Mouse (Mus musculus): ENCODE data around the gene E130208F15Rik. TPM values are rescaled to one million over a fixed set of nuclear protein-coding genes. Genes with fewer than 3 reads are reported as not detected.

The E130208F15Rik gene
- polyA plus RNA-seq, 1 experiment from 2014 or later, result not detected

DNA sequence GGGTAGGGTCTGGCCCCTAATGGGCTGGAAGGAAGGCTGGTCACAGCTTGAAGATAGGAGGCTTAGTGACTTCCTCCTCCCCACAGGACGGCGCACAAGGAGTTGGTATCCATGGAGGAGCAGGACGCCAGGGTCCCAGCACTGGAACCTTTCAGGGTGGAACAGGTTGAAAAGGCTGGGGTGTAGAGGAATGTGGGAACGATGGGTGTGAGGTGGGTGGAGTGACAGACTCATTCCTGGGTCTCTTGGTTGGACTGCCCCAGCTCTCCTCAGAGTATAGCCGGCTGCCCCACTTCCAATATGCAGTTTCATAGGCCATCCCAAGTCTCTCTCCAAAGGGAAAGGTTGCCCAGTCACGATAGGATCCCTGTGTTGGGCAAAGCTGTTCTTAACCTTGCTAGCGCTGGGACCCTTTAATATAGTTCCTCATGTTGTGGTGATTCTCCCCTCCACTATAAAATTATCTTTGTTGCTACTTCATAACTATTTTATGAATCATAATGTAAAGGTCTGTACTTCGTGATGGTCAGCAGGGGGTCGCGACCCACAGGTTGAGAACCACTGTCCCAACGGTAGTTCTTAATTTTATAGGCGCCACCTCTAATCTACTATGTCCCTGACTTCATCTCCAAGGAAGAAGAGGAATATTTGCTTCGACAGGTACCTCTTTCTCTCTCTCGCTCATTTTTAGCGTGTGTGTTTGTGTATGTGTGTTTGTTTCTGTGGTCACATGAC is 12.0 kb upstream of the E130208F15Rik start:
- ATAC-seq, result no peak
- H3K4me3 ChIP-seq (replicated peaks), result peak overlapping the region; percentile 66
- no peaks in the 10 kb centered on the region for H3K36me3 ChIP-seq
- H3K4me1 ChIP-seq (replicated peaks), result peaks cover 15% of the 10 kb centered on the region
- no peaks in the 10 kb centered on the region for H3K27me3 ChIP-seq (replicated peaks)
- H3K4me2 ChIP-seq (replicated peaks), result peak overlapping the region; percentile 84
- WGBS, result 59% methylated on average over 15 of the region's 15 CpGs
- no peak overlapping the region for H3K27ac ChIP-seq
- H3K9ac ChIP-seq, result peak overlapping the region; percentile 51
- H3K9me3 ChIP-seq, result no peaks in the 10 kb centered on the region

DNA sequence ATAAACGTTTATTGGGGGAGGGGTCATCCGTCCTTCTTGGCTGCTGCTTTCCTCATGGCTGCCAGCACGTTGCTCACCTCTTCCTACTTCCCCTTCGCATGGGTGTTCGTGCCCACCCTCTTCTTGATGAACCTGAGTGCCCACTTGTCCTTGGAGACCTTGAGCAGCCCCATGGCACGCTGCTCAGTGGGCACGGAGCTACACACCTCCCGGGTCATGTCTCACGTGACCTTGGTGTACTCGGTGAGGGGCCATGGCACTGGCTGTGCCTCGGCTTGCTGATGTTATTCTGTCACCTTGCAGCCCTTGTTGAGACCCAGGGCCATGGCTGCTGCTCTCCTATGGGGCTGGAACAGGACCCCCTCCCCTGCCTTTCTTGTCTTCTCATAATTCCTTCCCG is 11.4 kb upstream of the E130208F15Rik start:
- Histone ChIP-seq H3K9me3 (no peaks in the 10 kb centered on the region), H3K27ac (no peak overlapping the region), H3K36me3 (no peaks in the 10 kb centered on the region), H3K4me2 (replicated peaks) (no peak overlapping the region), H3K27me3 (replicated peaks) (no peaks in the 10 kb centered on the region), H3K4me3 (replicated peaks) (no peak overlapping the region), H3K9ac (no peak overlapping the region), H3K4me1 (replicated peaks) (peaks cover 18% of the 10 kb centered on the region)
- 82% methylated on average over 12 of the region's 12 CpGs for WGBS
- ATAC-seq, result no peak

DNA sequence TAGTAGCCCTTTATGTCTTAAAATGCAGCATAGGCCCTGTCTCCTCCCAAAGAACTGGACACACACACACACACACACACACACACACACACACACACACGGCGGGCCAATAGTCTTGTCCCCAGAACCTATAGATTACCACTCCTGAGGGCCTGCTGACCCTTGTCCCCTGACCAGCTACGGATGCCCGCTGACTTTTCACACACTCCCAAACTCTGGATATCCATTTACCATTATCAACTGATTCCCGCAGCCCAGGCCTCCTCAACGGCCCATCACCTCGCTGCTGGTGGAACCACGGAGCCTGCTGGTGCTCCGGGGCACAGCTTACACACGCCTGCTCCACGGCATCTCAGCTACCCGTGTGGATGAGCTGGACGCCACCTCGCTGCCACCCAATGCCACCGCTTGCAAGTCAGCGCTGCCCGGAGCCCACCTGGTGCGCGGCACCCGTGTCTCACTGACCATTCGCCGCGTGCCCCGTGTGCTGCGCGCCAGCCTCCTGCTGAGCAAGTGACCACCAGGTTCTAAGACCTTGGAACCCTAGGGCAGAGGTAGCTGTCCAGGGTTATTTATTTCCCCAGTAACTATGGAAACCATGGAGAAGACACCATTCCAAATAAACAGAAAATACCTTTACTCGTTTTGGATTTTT is 7.7 kb upstream of the E130208F15Rik start:
- H3K27me3 ChIP-seq (replicated peaks), result no peaks in the 10 kb centered on the region
- H3K4me1 ChIP-seq (replicated peaks), result peaks cover 17% of the 10 kb centered on the region
- ATAC-seq, result no peak
- H3K9ac ChIP-seq, result no peak overlapping the region
- no peak overlapping the region for H3K27ac ChIP-seq
- no peaks in the 10 kb centered on the region for H3K9me3 ChIP-seq
- H3K4me3 ChIP-seq (replicated peaks), result no peak overlapping the region
- no peaks in the 10 kb centered on the region for H3K36me3 ChIP-seq
- no peak overlapping the region for H3K4me2 ChIP-seq (replicated peaks)
- WGBS, result 50% methylated on average over 27 of the region's 27 CpGs

DNA sequence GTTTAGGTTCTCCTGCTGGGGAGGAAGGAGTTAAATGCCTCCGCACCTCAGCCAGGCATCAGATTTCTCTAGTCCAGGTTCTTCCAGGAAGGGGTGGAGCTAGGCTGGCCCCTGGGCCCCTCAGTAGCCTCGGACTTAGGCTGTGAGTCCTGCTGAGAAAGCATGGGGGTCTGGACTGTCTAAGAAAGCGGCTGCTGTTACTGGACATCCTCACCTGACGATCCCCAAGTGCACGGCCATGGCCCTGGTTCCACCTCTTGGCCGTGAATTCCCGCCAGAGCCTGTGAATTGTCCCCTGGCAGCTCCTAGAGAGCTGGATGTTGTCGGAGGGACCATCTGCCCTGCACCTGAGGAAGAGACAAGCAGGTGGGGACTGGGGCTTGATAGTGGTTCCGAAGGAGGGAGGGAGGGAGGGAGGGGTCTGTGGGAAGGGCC is 6.8 kb upstream of the E130208F15Rik start, which contains the start of gene Syne4:
Gene Syne4, plus strand, starts transcription at position 87 of the 435 bp plus-strand sequence.
- WGBS, result 2% methylated on average over 9 of the region's 9 CpGs
- Histone ChIP-seq H3K4me1 (replicated peaks) (peaks cover 10% of the 10 kb centered on the region; the same call in 1 of the 2 replicates), H3K9ac (peak within 1 kb of the TSS; percentile 50), H3K4me2 (replicated peaks) (peak within 1 kb of the TSS; percentile 61), H3K9me3 (no peaks in the 10 kb centered on the region), H3K27me3 (replicated peaks) (no peaks in the 10 kb centered on the region), H3K36me3 (no peaks in the 10 kb centered on the region), H3K4me3 (replicated peaks) (peak within 1 kb of the TSS; percentile 47), H3K27ac (peak within 1 kb of the TSS; percentile 44; the same call in 1 of the 2 replicates)
- ATAC-seq, result peak; percentile 81

DNA sequence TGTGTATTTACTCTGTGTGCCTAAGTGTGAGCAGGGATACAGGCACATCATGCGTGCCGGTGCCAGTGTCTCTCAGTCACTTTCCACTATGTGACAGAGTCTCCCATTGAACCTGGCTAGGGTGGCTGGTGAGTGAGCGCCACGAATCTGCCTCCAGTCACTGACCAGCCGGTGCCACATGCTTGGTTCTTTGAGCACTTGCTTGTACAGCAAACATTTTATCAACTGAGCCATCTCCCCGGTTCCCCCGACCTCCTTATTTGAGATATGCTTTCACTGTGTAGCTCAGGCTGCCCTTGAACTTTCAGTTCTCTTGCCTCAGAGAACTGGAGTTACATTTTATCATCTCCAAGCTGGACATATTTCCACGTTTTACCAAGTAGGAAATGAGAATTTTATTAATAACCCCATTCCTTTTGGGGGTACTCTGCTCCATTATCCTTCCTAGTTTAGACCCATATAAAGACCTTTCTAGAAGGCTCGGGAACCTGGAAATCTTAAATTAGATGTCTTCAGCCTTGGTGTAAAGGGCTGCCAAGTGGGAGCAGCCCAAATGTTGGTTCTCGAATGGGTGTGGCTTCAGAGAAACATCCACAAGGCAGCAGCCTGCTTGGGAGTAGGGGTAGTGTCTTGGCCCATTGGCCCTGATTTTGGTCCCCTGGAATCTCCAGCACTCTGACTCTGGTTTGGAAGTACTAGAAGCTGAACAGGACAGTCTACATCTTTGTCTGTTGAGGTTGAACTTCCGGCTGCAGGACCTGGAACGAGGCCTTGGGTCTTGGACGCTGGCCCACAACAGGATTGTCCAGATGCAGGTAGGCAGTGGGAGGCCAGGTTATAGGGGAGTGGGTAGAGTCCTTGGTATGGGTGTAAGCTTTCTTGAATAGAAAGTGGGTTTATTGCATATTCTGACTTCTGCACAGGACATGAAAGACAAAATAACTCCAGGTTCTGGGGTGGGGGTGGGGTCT is 5.7 kb upstream of the E130208F15Rik start:
- no peak for ATAC-seq
- Histone ChIP-seq H3K9ac (peak overlapping the region; percentile 50), H3K4me3 (replicated peaks) (peak overlapping the region; percentile 47), H3K4me2 (replicated peaks) (peak overlapping the region; percentile 61), H3K36me3 (no peaks in the 10 kb centered on the region), H3K27ac (no peak overlapping the region), H3K27me3 (replicated peaks) (no peaks in the 10 kb centered on the region), H3K9me3 (no peaks in the 10 kb centered on the region), H3K4me1 (replicated peaks) (peaks cover 14% of the 10 kb centered on the region; the same call in 1 of the 2 replicates)
- 65% methylated on average over 13 of the region's 13 CpGs for WGBS

DNA sequence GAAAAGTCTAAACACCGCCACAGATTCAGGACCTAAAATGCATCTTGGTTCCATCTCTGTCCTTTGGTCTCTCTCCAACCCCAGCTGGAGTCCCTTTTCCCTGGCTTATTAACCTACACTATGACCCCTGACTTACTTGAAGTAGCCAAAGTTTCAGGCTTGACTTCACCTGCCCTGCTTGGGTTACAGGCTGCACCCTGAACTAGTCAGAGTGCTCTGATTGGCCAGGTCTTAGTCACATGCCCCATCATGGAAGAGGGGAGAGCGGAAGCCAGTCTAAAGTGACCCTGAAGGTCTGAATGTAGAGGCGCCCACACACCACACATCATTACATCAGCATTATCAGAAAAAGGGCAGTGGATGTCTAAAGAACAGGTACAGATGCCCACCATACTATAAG is 3.4 kb upstream of the E130208F15Rik start:
- Histone ChIP-seq H3K4me1 (replicated peaks) (peaks cover 20% of the 10 kb centered on the region), H3K4me3 (replicated peaks) (no peak overlapping the region), H3K9me3 (no peaks in the 10 kb centered on the region), H3K9ac (no peak overlapping the region), H3K27ac (no peak overlapping the region), H3K27me3 (replicated peaks) (no peaks in the 10 kb centered on the region), H3K4me2 (replicated peaks) (no peak overlapping the region), H3K36me3 (no peaks in the 10 kb centered on the region)
- 96% methylated on average over 3 of the region's 3 CpGs for WGBS
- no peak for ATAC-seq

DNA sequence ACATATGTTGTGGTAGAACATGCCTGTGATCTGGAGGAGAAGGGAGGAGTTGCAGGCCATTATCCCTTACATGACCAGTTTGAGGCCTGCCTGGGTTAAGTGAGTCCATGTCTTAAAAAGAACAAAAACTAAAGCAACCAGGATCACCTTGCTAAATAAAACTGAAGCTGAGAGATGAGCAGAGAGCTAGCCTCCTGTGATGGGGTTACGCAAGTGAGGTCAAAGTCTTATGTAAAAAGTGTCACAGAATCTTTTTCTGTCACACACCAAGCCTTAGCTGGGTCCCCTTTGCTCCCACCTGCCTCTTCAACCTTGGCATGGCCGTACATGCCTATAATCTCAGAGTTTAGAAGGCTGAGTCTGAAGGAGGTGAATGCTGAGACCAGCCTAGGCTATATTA is 594 bp upstream of the E130208F15Rik start:
- WGBS, result 74% methylated on average over 2 of the region's 2 CpGs
- H3K4me3 ChIP-seq (replicated peaks), result no peak overlapping the region
- no peaks in the 10 kb centered on the region for H3K27me3 ChIP-seq (replicated peaks)
- H3K9me3 ChIP-seq, result no peaks in the 10 kb centered on the region
- 0 out of 2 replicates have a peak overlapping the region, but pooled peaks have one; percentile 4 for H3K9ac ChIP-seq
- H3K4me1 ChIP-seq (replicated peaks), result peaks cover 10% of the 10 kb centered on the region
- 0 out of 2 replicates have a peak overlapping the region, but pooled peaks have one; percentile 40 for H3K27ac ChIP-seq
- no peak for ATAC-seq
- peak overlapping the region; percentile 87 for H3K4me2 ChIP-seq (replicated peaks)
- no peaks in the 10 kb centered on the region for H3K36me3 ChIP-seq

DNA sequence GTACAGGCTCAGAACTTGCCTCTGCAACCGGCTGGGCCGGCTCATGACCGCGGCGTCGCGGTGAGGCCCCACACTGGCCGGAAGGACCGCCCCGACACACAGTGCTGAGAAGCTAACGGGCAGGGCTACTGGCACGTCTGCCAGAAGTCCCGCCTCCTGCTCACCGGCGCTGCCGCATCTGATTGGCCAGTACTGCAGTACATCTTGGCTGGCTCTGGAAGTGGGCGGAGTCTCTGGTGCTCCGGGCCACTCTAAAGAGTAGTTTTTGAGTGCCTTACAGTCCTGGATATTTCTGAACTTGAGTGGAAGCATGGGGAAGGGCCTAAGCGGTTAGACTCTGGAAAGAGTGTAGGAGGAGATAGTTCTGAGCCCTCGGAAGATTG is 736 bp downstream of the E130208F15Rik start:
- Histone ChIP-seq H3K9me3 (no peaks in the 10 kb centered on the region), H3K4me1 (replicated peaks) (peaks cover 10% of the 10 kb centered on the region), H3K36me3 (no peaks in the 10 kb centered on the region), H3K4me2 (replicated peaks) (peak overlapping the region; percentile 87), H3K9ac (peak overlapping the region; percentile 92), H3K4me3 (replicated peaks) (peak overlapping the region; percentile 85), H3K27ac (peak overlapping the region; percentile 92), H3K27me3 (replicated peaks) (no peaks in the 10 kb centered on the region)
- ATAC-seq, result peak; percentile 98
- under 1% methylated on average over 20 of the region's 20 CpGs for WGBS

DNA sequence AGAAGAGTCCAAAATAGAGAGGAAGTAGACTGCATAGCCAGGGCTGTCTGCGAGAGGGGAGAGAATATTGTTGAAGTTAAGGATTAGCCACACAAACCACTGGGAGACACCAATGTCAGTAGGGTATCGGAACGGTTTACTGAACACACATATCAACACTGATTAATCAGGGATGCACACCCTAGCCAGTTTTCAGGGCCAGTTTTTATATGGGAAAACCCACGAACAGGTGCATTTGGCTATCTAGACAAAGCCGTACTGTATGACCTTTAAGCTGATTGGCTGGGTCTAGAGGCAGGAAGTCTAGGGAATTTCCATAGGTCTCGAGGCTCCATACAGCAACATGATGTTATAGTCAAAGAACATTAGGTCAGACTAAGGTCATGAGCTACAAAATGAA is 1.3 kb downstream of the E130208F15Rik start:
- Histone ChIP-seq H3K27me3 (replicated peaks) (no peaks in the 10 kb centered on the region), H3K9me3 (no peaks in the 10 kb centered on the region), H3K36me3 (no peaks in the 10 kb centered on the region), H3K9ac (peak overlapping the region; percentile 45), H3K4me2 (replicated peaks) (peak overlapping the region; percentile 87), H3K4me1 (replicated peaks) (peaks cover 10% of the 10 kb centered on the region), H3K4me3 (replicated peaks) (peak overlapping the region; percentile 85), H3K27ac (peak overlapping the region; percentile 92)
- ATAC-seq, result peak; percentile 31
- 27% methylated on average over 6 of the region's 6 CpGs for WGBS

DNA sequence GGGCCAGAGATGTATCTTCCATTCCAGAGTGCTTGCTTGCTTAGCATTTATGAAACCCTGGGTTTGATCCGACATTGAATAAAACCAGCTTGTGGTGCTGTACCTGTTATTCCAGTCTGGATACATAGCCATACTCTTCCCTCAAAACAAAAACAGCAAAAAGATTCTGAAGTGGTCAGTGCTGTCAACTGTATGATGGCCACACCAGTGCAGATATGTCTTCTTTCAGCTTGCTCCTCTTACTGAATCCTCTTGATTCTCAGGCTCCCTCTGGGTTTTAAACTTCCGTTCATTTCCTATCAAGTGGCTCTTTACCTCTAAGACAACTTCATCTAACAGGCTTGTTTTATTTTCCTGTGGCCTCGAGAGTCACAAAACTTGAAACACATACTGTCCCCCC is 2.3 kb downstream of the E130208F15Rik start, which contains the start of gene Sdhaf1:
Gene Sdhaf1, minus strand, starts transcription at position 101 of the 400 bp plus-strand sequence.
- no peaks in the 10 kb centered on the region for H3K27me3 ChIP-seq (replicated peaks)
- H3K4me1 ChIP-seq (replicated peaks), result peaks cover 10% of the 10 kb centered on the region
- WGBS, result 77% methylated on average over 3 of the region's 3 CpGs
- peak within 1 kb of the TSS; percentile 87 for H3K4me2 ChIP-seq (replicated peaks)
- H3K27ac ChIP-seq, result peak within 1 kb of the TSS; percentile 92
- peak within 1 kb of the TSS; percentile 85; the same call in 1 of the 2 replicates for H3K4me3 ChIP-seq (replicated peaks)
- H3K9ac ChIP-seq, result peak within 1 kb of the TSS; percentile 45
- no peaks in the 10 kb centered on the region for H3K36me3 ChIP-seq
- no peak for ATAC-seq
- no peaks in the 10 kb centered on the region for H3K9me3 ChIP-seq

DNA sequence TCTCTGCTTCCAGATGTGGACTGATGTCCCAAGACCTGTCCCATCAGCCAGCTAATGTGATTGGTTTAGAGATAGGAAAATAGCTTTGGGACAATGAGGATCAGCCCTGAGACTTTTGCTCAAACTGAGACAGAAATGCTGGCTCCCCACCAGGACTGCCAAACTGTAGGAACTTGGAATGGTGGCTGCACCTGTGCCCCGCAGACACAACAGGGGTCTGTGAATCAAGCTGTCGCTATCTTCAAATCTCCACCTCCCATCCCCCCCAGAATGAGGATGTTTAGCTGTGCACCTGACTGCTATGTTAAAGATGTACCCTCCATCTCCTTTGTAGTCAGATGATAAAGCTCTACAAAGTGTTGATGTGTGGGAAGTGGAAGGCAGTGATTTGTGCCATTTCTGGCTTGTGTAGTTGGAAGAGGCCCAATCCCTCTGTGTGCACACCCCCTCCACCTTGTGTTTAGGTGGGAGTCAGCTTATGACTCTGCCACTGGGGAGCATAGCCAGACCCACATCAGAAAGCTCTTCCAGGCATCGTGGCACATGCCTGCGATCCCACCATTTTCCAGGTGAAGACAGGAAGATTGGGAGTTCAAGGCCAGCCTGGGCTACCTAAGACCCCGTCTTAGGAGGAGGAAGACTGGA is 2.9 kb downstream of the E130208F15Rik start:
- Histone ChIP-seq H3K4me2 (replicated peaks) (no peak overlapping the region), H3K9ac (no peak overlapping the region), H3K27ac (no peak overlapping the region), H3K4me3 (replicated peaks) (no peak overlapping the region), H3K36me3 (no peaks in the 10 kb centered on the region), H3K4me1 (replicated peaks) (peaks cover 10% of the 10 kb centered on the region), H3K27me3 (replicated peaks) (no peaks in the 10 kb centered on the region), H3K9me3 (no peaks in the 10 kb centered on the region)
- 76% methylated on average over 5 of the region's 5 CpGs for WGBS
- no peak for ATAC-seq

Data from intestine, embryonic 15.5 days (tissue).